In the genomic region with DNA sequence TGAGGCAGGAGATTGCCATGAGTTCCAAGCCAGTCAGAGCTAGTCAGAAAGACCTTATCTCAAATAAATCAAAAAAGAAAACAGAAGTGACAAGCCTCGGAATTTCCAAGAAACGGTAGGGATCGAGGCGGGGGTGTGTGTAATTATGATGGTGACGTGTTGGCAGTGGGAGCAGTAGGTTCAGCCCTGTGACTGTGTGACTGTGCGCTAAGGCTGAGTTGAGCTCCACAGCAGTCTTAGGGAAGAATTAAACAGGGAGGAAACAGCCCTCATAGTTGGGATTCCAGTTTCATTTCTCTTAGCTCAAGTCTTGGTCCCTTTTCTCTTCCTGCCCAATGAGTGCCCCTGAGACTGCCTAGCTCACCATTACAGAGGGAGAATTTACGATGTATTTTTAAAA, we compare ENCODE assay signal across 8 mouse cellular contexts.
DNase-seq lines count a peak whose midpoint lies in the region; ATAC-seq lines count a peak whose summit lies in the region.

No protein-coding gene starts in this region.

- 28% methylated on average over 7 of the region's 7 CpGs for WGBS in kidney, embryonic 15.5 days

- H3K27ac ChIP-seq in kidney, embryonic 15.5 days = peak overlapping the region; percentile 78

- H3K27me3 ChIP-seq in kidney, embryonic 15.5 days = no peaks in the 10 kb centered on the region

- no peak overlapping the region for H3K4me3 ChIP-seq in kidney, embryonic 15.5 days (replicated peaks)

- peak; percentile 15 for DNase-seq in CD4-positive, CD25-positive, alpha-beta regulatory T cell, adult 2 months (ENCODE audit: low read depth, low spot score)
- peak; percentile 60 for DNase-seq in fibroblast of lung, adult 2 months (ENCODE audit: low read depth)
- peak; percentile 46 to 52 for DNase-seq in lung, postnatal 4 days
- no peak for DNase-seq in thymus, postnatal 25 days
- DNase-seq in urinary bladder, postnatal 36 days (ENCODE audit: low spot score in 2 of 2) = no peak
- DNase-seq in cerebellum, postnatal 25 days = no peak

- H3K36me3 ChIP-seq in kidney, embryonic 15.5 days = no peaks in the 10 kb centered on the region

- no peak for ATAC-seq in CD4-positive, CD25-positive, alpha-beta regulatory T cell, adult 4 months
- peak; percentile 75; the same call in 1 of the 2 replicates for ATAC-seq in kidney, embryonic 15.5 days (replicated peaks; ENCODE audit: low FRiP score)

- H3K4me1 ChIP-seq in kidney, embryonic 15.5 days = peaks cover 51% of the 10 kb centered on the region

- H3K4me2 ChIP-seq in kidney, embryonic 15.5 days = peak overlapping the region; percentile 22; the same call in 1 of the 2 replicates

- no peaks in the 10 kb centered on the region for H3K9me3 ChIP-seq in kidney, embryonic 15.5 days (replicated peaks)

- H3K9ac ChIP-seq in kidney, embryonic 15.5 days = no peak overlapping the region

Comparison
In these comparisons a context has a peak if more than half of its experiments do, and no peak if none do; other contexts are left out.
1. DNase-seq: peak in CD4-positive, CD25-positive, alpha-beta regulatory T cell, adult 2 months (single experiment), fibroblast of lung, adult 2 months (single experiment) and lung, postnatal 4 days (2 of 2); none in thymus, postnatal 25 days (single experiment), urinary bladder, postnatal 36 days (0 of 2) and cerebellum, postnatal 25 days (0 of 2).